Comparison of ENCODE assay signal across 23 mouse cellular contexts in genomic region chr8:48704885-48705515, GRCm38 (mm10).
DNase-seq lines count a peak whose midpoint lies in the region; ATAC-seq and TF ChIP-seq lines count a peak whose summit lies in the region.
"Had no signal": no experiment of that assay in that cellular context is flagged by ENCODE, and none has a peak within 500 bp of the region (broad histone marks: within the 10 kb centered on the region; RNA-seq: fewer than 3 reads in every experiment).

No protein-coding gene starts in this region.

- H3K4me3 ChIP-seq in kidney, postnatal 0 days (replicated peaks; ENCODE audit: low read depth, low read length), result no peak overlapping the region
- no peak overlapping the region for H3K4me3 ChIP-seq in intestine, embryonic 16.5 days (ENCODE audit: low read length)
- H3K4me3 ChIP-seq: heart, embryonic 12.5 days; hindbrain, embryonic 12.5 days; limb, embryonic 15.5 days had no signal

- H3K4me2 ChIP-seq in kidney, postnatal 0 days (ENCODE audit: low read length), result no peak overlapping the region
- H3K4me2 ChIP-seq in intestine, embryonic 16.5 days (ENCODE audit: low read depth, low read length), result no peak overlapping the region
- H3K4me2 ChIP-seq: heart, embryonic 12.5 days; hindbrain, embryonic 12.5 days; limb, embryonic 15.5 days had no signal

- TF ChIP-seq POLR2A in brain, embryonic 14.5 days (IDR thresholded peaks at IDR 0.05; ENCODE audit: borderline replicate concordance, extremely low read depth, insufficient read depth, insufficient read length, poor library complexity, severe bottlenecking), result no peak

- H3K36me3 ChIP-seq in kidney, postnatal 0 days (ENCODE audit: insufficient read depth, low read length), result no peaks in the 10 kb centered on the region
- no peaks in the 10 kb centered on the region for H3K36me3 ChIP-seq in intestine, embryonic 16.5 days (ENCODE audit: control insufficient read depth, insufficient read depth, low read length)
- H3K36me3 ChIP-seq: G1E; heart, embryonic 12.5 days; hindbrain, embryonic 12.5 days; limb, embryonic 15.5 days had no signal

- DNase-seq in heart, adult 11 months, result peak; percentile 85
- no peak for DNase-seq in heart, postnatal 14 days
- peak; percentile 58 for DNase-seq in kidney, postnatal 0 days (ENCODE audit: low spot score)
- DNase-seq in kidney, postnatal 36 days, result no peak
- DNase-seq in brain, embryonic 14.5 days (ENCODE audit: low read depth), result peak; percentile 69
- no peak for DNase-seq in layer of hippocampus, postnatal 14 days (ENCODE audit: low spot score in 2 of 2)
- DNase-seq: adrenal gland, postnatal 36 days; B cell, adult 2 months; cerebellum, adult 11 months; cerebellum, adult 9-11 months; gastrocnemius, postnatal 10 days; left cerebral cortex, postnatal 4 days; midbrain, embryonic 14.5 days; thymus, adult 2 months; thymus, postnatal 4 days had no signal

- no peak overlapping the region for H3K9ac ChIP-seq in kidney, postnatal 0 days (ENCODE audit: low read depth, low read length)
- no peak overlapping the region for H3K9ac ChIP-seq in intestine, embryonic 16.5 days (ENCODE audit: low read depth, low read length)
- H3K9ac ChIP-seq: heart, embryonic 12.5 days; hindbrain, embryonic 12.5 days; limb, embryonic 15.5 days; liver, embryonic 14.5 days had no signal

- 63% methylated on average over 10 of the region's 10 CpGs for WGBS in kidney, postnatal 0 days
- 76% methylated on average over 10 of the region's 10 CpGs for WGBS in intestine, embryonic 16.5 days

- H3K4me1 ChIP-seq in kidney, postnatal 0 days (replicated peaks; ENCODE audit: insufficient read depth, low read length), result no peaks in the 10 kb centered on the region
- 0 out of 2 replicates have a peak, but pooled peaks cover 3% of the 10 kb centered on the region for H3K4me1 ChIP-seq in intestine, embryonic 16.5 days (ENCODE audit: control insufficient read depth, insufficient read depth, low read length)
- H3K4me1 ChIP-seq: heart, embryonic 12.5 days; hindbrain, embryonic 12.5 days had no signal

- peak overlapping the region; percentile 57 for H3K27ac ChIP-seq in kidney, postnatal 0 days
- H3K27ac ChIP-seq in intestine, embryonic 16.5 days (ENCODE audit: low read length), result 0 out of 2 replicates have a peak overlapping the region, but pooled peaks have one; percentile 23
- H3K27ac ChIP-seq: hindbrain, embryonic 12.5 days; limb, embryonic 15.5 days; liver, embryonic 14.5 days had no signal

- TF ChIP-seq CTCF in kidney, postnatal 0 days (IDR thresholded peaks at IDR 0.05; ENCODE audit: low read depth), result no peak
- no peak for TF ChIP-seq CTCF in brain, embryonic 14.5 days (IDR thresholded peaks at IDR 0.05; ENCODE audit: borderline replicate concordance, extremely low read depth, insufficient read depth, insufficient read length)

- no peaks in the 10 kb centered on the region for H3K9me3 ChIP-seq in kidney, postnatal 0 days (replicated peaks; ENCODE audit: low read length)
- H3K9me3 ChIP-seq in intestine, embryonic 16.5 days (ENCODE audit: control insufficient read depth, low read length), result no peaks in the 10 kb centered on the region; the same call in 1 of the 2 replicates
- H3K9me3 ChIP-seq: heart, embryonic 12.5 days; limb, embryonic 15.5 days had no signal

- no peaks in the 10 kb centered on the region for H3K27me3 ChIP-seq in kidney, postnatal 0 days (ENCODE audit: insufficient read depth, low read length)
- H3K27me3 ChIP-seq in intestine, embryonic 16.5 days (replicated peaks; ENCODE audit: control insufficient read depth, insufficient read depth, low read length), result no peaks in the 10 kb centered on the region
- H3K27me3 ChIP-seq: CH12.LX; heart, embryonic 12.5 days; hindbrain, embryonic 12.5 days; limb, embryonic 15.5 days; Patski had no signal

- intact Hi-C loops in heart, postnatal 14 days (cut with DNase I), result no loop called here

- ATAC-seq in kidney, postnatal 0 days (replicated peaks; ENCODE audit: low FRiP score, low read depth), result no peak
- ATAC-seq in intestine, embryonic 16.5 days, result no peak
- ATAC-seq: Patski had no signal

Comparison
In these comparisons a context has a peak if more than half of its experiments do, and no peak if none do; other contexts are left out.
1. DNase-seq: peak in heart, adult 11 months (single experiment), kidney, postnatal 0 days (single experiment) and brain, embryonic 14.5 days (single experiment); none in heart, postnatal 14 days (0 of 2), kidney, postnatal 36 days (0 of 2) and layer of hippocampus, postnatal 14 days (0 of 2).